Mouse (Mus musculus) ES-E14 (cell line): ENCODE data around the gene 1520401A03Rik. TPM values are rescaled to one million over a fixed set of nuclear protein-coding genes. Genes with fewer than 3 reads are reported as not detected.

Experiments
- DNase-seq: peaks from one replicate; pipeline ENCODE4 v3.0.0-alpha.2; 2013; ENCODE audit warnings: low read depth, low spot score
- H3K27ac ChIP-seq: 2 replicates; pipeline ENCODE4 v1.5.1; 2012; ENCODE audit warnings: low read depth, mild to moderate bottlenecking, low read length, moderate library complexity, mixed read lengths; ENCODE audit not compliant: poor library complexity, insufficient read depth, severe bottlenecking
- H3K36me3 ChIP-seq: 2 replicates; pipeline ENCODE4 v1.6.1; 2012; ENCODE audit warnings: mild to moderate bottlenecking, low read length, moderate library complexity, mixed read lengths; ENCODE audit not compliant: control insufficient read depth, poor library complexity, insufficient read depth, severe bottlenecking
- H3K4me1 ChIP-seq, 2 experiments: fragments of 150-350 bp in 1 of 2; sonication (generic) in 1 of 2; 2 replicates each; pipeline ENCODE4 v1.6.1; 2012; ENCODE audit warnings: low read length in 2 of 2, mild to moderate bottlenecking in 1 of 2, mixed read lengths in 1 of 2; ENCODE audit not compliant: control insufficient read depth in 2 of 2, insufficient read depth in 2 of 2, poor library complexity in 1 of 2
- H3K4me3 ChIP-seq, 2 experiments: fragments of 150-350 bp in 1 of 2; sonication (generic) in 1 of 2; 2 replicates each; pipeline ENCODE4 v1.5.1; 2012; ENCODE audit warnings: low read length in 2 of 2, low read depth in 1 of 2, mild to moderate bottlenecking in 1 of 2, mixed read lengths in 1 of 2; ENCODE audit not compliant: insufficient read depth in 1 of 2, poor library complexity in 1 of 2, severe bottlenecking in 1 of 2
- H3K9ac ChIP-seq: 2 replicates; pipeline ENCODE4 v1.6.1; 2012; ENCODE audit warnings: low read depth, mild to moderate bottlenecking, low read length, mixed read lengths; ENCODE audit not compliant: poor library complexity, insufficient read depth, severe bottlenecking
- H3K9me3 ChIP-seq: fragments of 150-350 bp; sonication (generic); 2 replicates; pipeline ENCODE4 v1.6.1; 2012; ENCODE audit warnings: low read depth, mild to moderate bottlenecking, low read length; ENCODE audit not compliant: control insufficient read depth, insufficient read depth
- CHD2 ChIP-seq: IDR thresholded peaks from 2 replicates; pipeline ENCODE4 v1.6.1; 2014; ENCODE audit warnings: mild to moderate bottlenecking, low read depth, low read length, inconsistent platforms
- HCFC1 ChIP-seq: IDR thresholded peaks from 2 replicates; pipeline ENCODE4 v1.6.1; 2012; ENCODE audit warnings: low read length, inconsistent platforms, borderline replicate concordance; ENCODE audit not compliant: insufficient read depth
- MAFK ChIP-seq: IDR thresholded peaks from 2 replicates; pipeline ENCODE4 v1.6.1; 2014; ENCODE audit warnings: mild to moderate bottlenecking, low read depth, low read length, inconsistent platforms; ENCODE audit not compliant: insufficient read depth
- ZC3H11A ChIP-seq: IDR thresholded peaks from 2 replicates; pipeline ENCODE4 v1.6.1; 2012; ENCODE audit warnings: low read depth, mild to moderate bottlenecking, inconsistent platforms, low read length, borderline replicate concordance
- ZNF384 ChIP-seq: IDR thresholded peaks from 2 replicates; pipeline ENCODE4 v1.6.1; 2012; ENCODE audit warnings: low read depth, low read length, inconsistent platforms
- in situ Hi-C, 2 experiments: fragments of 600-800 bp; cut with MboI; formaldehyde crosslinking; loops; one replicate each; pipeline ENCODE4 v1.15.1; 2025; ENCODE audit warnings: low sequenced_read_pairs in 2 of 2, inconsistent platforms in 1 of 2; ENCODE audit not compliant: unreplicated experiment in 2 of 2
- total RNA-seq: library from RNA; depleted of rRNA; stranded (reverse); fragments of 300-350 nt; gene quantifications from 2 replicates; pipeline ENCODE4 v1.2.3, GENCODE M21; 2012

The 1520401A03Rik gene
- total RNA-seq, 1 experiment, result 0.04 TPM

DNA sequence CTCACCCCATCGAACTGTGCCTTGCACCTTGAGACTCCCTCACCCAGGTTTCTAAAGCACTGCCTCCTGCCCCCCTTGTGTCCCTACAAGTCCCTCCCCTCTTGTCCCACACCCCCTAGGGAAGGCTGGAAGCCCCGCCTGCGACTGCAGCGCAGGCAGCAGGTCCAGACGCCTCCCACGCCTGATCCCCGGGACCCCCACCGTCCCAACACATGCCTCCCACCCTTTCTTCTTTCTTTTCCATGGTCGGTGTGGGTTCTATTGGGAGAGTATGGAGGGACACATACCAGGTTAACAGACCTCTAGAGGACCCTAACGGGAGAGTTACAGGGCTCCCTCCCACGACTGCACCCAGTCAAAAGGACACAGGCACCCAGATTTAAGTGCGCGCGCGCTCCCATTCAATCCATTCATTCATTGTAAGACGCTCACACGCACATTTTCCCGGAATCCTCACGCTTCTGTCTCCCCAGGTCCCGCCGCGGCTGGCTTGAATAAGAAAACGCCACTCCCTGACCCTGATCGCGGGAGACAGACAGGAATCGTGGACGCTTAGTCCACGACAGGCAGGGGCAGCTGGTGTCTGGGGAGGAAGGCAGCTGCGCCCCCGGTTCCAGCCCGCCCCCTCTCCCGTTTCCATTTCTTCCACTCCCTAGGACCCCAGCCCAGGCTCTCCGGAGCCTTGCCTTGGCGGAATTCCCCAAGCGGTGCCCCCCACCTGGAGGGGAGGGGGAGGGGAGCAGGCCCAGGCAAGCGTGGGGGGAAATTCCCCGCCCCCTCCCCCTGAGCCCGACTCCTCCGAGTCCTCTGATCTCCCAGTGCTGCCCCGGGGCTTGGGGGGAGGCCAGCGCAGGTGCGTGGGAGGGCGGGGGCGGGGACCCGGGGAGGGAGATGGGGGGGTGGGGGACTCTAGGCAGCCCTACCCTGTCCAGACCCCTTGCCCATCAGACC is 23.0 kb upstream of the 1520401A03Rik start, which contains the start of gene Kremen2:
TSS of gene Kremen2 (minus strand) at position 533 of the 951 bp plus-strand sequence.
- H3K27ac ChIP-seq, result no peak within 1 kb of the TSS
- H3K9me3 ChIP-seq, result no peaks in the 10 kb centered on the region
- H3K4me1 ChIP-seq, result peaks cover 0 to 23% of the 10 kb centered on the region in 2 experiments; a peak in 1 of 4 replicates
- in situ Hi-C loops, result no loop called here
- no peak for TF ChIP-seq HCFC1
- TF ChIP-seq ZC3H11A, result no peak
- no peak for TF ChIP-seq CHD2
- no peak for TF ChIP-seq ZNF384
- H3K36me3 ChIP-seq, result no peaks in the 10 kb centered on the region
- H3K9ac ChIP-seq, result peak within 1 kb of the TSS; percentile 48
- peak within 1 kb of the TSS; percentile 64 for H3K4me3 ChIP-seq
- no peak for DNase-seq

DNA sequence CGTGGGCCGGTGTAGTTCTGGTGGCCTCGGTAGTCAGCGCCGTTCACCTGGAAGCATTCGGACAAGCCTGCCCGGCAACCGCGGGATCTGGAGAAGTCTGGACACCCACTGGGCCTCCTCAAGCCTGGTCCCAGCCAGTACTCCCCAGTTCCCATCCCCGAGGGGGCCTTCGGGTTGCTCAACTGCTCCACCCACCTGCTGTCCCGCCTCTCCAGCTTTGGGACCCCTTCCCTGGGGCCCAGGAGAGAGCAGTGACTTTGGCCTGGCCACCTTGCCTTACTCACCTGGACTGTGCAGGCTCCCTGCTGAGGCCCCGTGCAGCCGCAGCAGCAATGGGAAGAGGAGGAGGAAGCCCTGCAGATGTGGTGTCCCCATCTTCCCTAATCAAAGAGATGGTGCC is 22.1 kb upstream of the 1520401A03Rik start:
- in situ Hi-C loops, result no loop called here
- Histone ChIP-seq H3K27ac (no peak overlapping the region), H3K36me3 (no peaks in the 10 kb centered on the region), H3K4me3 (peak overlapping the region; percentile 45 to 64; a peak in 3 of 4 replicates), H3K4me1 (peaks cover 0 to 23% of the 10 kb centered on the region in 2 experiments; a peak in 1 of 4 replicates), H3K9me3 (no peaks in the 10 kb centered on the region), H3K9ac (no peak overlapping the region)
- TF ChIP-seq ZNF384 (no peak), HCFC1 (no peak), MAFK (no peak), ZC3H11A (no peak), CHD2 (no peak)
- DNase-seq, result no peak

GRCm38 (mm10) chr17:23744076-23744475 is 21.5 kb upstream of the 1520401A03Rik start:
- no peaks in the 10 kb centered on the region for H3K9me3 ChIP-seq
- no peak for DNase-seq
- no peak overlapping the region for H3K27ac ChIP-seq
- in situ Hi-C loops, result no loop called here
- H3K9ac ChIP-seq, result no peak overlapping the region
- no peaks in the 10 kb centered on the region for H3K36me3 ChIP-seq
- H3K4me1 ChIP-seq, result peaks cover 0 to 20% of the 10 kb centered on the region in 2 experiments; a peak in 1 of 4 replicates
- no peak overlapping the region for H3K4me3 ChIP-seq
- TF ChIP-seq HCFC1 (no peak), ZC3H11A (no peak), MAFK (no peak), ZNF384 (no peak), CHD2 (no peak)

- Histone ChIP-seq H3K36me3 (no peaks in the 10 kb centered on the region), H3K4me1 (peaks cover 0 to 20% of the 10 kb centered on the region in 2 experiments; a peak in 1 of 4 replicates)
- TF ChIP-seq HCFC1, result no peak
- TF ChIP-seq CHD2, result no peak
- TF ChIP-seq MAFK, result no peak
- no peak for TF ChIP-seq ZNF384
- TF ChIP-seq ZC3H11A, result no peak
Measured at GRCm38 (mm10) chr17:23742941-23743340, 20.4 kb upstream of the 1520401A03Rik start.

More at GRCm38 (mm10) chr17:23742941-23743340, 20.4 kb upstream of the 1520401A03Rik start:
- H3K9me3 ChIP-seq, result no peaks in the 10 kb centered on the region
- no peak overlapping the region for H3K9ac ChIP-seq
- H3K27ac ChIP-seq, result no peak overlapping the region
- no peak for DNase-seq
- H3K4me3 ChIP-seq, result no peak overlapping the region
- in situ Hi-C loops, result no loop called here
